Mouse (Mus musculus) left cerebral cortex, postnatal 10 days (tissue): ENCODE results near the gene Col6a1. TPM values are rescaled to one million over a fixed set of nuclear protein-coding genes. Genes with fewer than 3 reads are reported as not detected.

Source experiments
- DNase-seq, 2 experiments: peaks; one replicate each; pipeline ENCODE4 v3.0.0; 2021 to 2022; ENCODE audit warnings: low spot score in 2 of 2, mixed read lengths in 1 of 2; ENCODE audit errors: extremely low spot score in 1 of 2
- intact Hi-C: fragments of 180-260 bp; cut with DNase I; formaldehyde crosslinking; loops from one replicate; pipeline ENCODE4 v1.15.1; 2025
- total RNA-seq, 2 experiments: library from RNA; stranded (reverse); gene quantifications; 2 replicates each; pipeline ENCODE4 v1.2.3; 2021

Col6a1 gene
- total RNA-seq, 2 experiments from 2014 or later: 32.0 to 34.3 TPM

- no peak for DNase-seq
- intact Hi-C loops: no loop called here
Measured at GRCm38 (mm10) chr10:76694765-76695164, 31.2 kb downstream of the Col6a1 start.

GRCm38 (mm10) chr10:76693446-76693845 is 32.5 kb downstream of the Col6a1 start:
- DNase-seq: no peak
- intact Hi-C loops: no loop called here

- no peak for DNase-seq
- intact Hi-C loops: no loop called here
Measured at GRCm38 (mm10) chr10:76685451-76686017, 40.4 kb downstream of the Col6a1 start.

- no peak for DNase-seq
- intact Hi-C loops: no loop called here
Measured at GRCm38 (mm10) chr10:76683977-76684376, 42.0 kb downstream of the Col6a1 start.

- DNase-seq: no peak
- intact Hi-C loops: no loop called here
Measured at GRCm38 (mm10) chr10:76683461-76683860, 42.5 kb downstream of the Col6a1 start.

GRCm38 (mm10) chr10:76681882-76682281 is 44.1 kb downstream of the Col6a1 start:
- intact Hi-C loops: no loop called here
- DNase-seq: peak in 1 of 2 experiments; percentile 30

- intact Hi-C loops: no loop called here
Measured at GRCm38 (mm10) chr10:76680758-76681650, 45.0 kb downstream of the Col6a1 start.

GRCm38 (mm10) chr10:76678122-76678521 is 47.8 kb downstream of the Col6a1 start:
- intact Hi-C loops: no loop called here
- DNase-seq: peak; percentile 14 to 78

More at GRCm38 (mm10) chr10:76680758-76681650, 45.0 kb downstream of the Col6a1 start:
- DNase-seq: no peak

- intact Hi-C loops: no loop called here
- DNase-seq: no peak
Measured at GRCm38 (mm10) chr10:76675268-76675667, 50.7 kb downstream of the Col6a1 start.

GRCm38 (mm10) chr10:76674581-76674980 is 51.4 kb downstream of the Col6a1 start:
- no peak for DNase-seq

GRCm38 (mm10) chr10:76671939-76672338 is 54.0 kb downstream of the Col6a1 start:
- no peak for DNase-seq
- intact Hi-C loops: no loop called here

More at GRCm38 (mm10) chr10:76674581-76674980, 51.4 kb downstream of the Col6a1 start:
- intact Hi-C loops: no loop called here

GRCm38 (mm10) chr10:76668947-76669284 is 57.1 kb downstream of the Col6a1 start:
- DNase-seq: peak; percentile 61 to 62
- intact Hi-C loops: no loop called here

- DNase-seq: no peak
- intact Hi-C loops: no loop called here
Measured at GRCm38 (mm10) chr10:76668261-76668946, 57.6 kb downstream of the Col6a1 start.

- no peak for DNase-seq
- intact Hi-C loops: no loop called here
Measured at GRCm38 (mm10) chr10:76667197-76667805, 58.7 kb downstream of the Col6a1 start.

GRCm38 (mm10) chr10:76665551-76665950 is 60.4 kb downstream of the Col6a1 start:
- DNase-seq: no peak
- intact Hi-C loops: no loop called here

- peak in 1 of 2 experiments; percentile 75 for DNase-seq
- intact Hi-C loops: no loop called here
Measured at GRCm38 (mm10) chr10:76664156-76665115, 61.5 kb downstream of the Col6a1 start.
